Mouse (Mus musculus): ENCODE data around the gene Crip2. TPM values are rescaled to one million over a fixed set of nuclear protein-coding genes. Genes with fewer than 3 reads are reported as not detected.

The Crip2 gene
- polyA plus RNA-seq (2012; rRNA removed): 194 and 207 TPM in 2 replicates

DNA sequence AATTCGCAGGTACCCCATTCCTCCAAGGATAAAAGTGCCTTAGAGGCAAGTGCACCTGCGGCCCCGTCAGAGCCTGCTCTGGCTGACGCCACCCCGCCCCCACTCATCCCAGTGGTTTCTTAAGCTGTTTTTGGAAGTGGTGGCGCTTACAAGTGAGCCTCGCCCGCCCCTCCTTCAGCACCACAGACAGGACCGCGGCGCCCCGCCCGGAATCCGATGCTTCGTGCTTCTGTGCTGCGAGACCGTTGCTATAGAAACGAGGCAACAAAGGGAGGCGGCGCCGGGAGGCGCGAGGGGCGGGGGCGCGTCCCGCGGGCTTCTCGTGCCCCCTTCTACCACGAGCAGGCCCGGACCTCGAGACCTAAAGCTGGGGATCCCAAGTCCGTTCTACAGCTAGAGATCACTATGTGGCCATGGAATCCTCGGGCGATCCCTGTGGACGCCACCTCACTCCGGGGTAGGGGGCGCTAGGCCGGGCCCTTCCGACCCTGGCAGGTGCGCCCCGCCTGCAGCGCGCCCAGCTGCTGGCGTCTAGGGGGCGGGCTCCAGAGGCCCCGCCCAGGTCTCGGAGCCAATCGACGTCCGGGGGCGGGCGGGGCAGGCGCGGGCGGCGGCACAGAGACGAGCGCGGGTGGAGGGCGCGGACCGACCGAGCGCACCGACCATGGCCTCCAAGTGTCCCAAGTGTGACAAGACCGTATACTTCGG is at the start of gene Crip2:
Gene Crip2, plus strand, starts transcription at position 329 of the 708 bp plus-strand sequence.

GRCm38 (mm10) chr12:113097749-113098281 is 42.2 kb upstream of the Crip2 start, which contains the start of gene Mta1:
Gene Mta1 (plus strand): TSS chr12:113098278.

GRCm38 (mm10) chr12:113146112-113147057 is 6.3 kb downstream of the Crip2 start, which contains the start of gene Crip1:
Gene Crip1 (plus strand): TSS chr12:113146316.

GRCm38 (mm10) chr12:113155887-113156539 is 16.0 kb downstream of the Crip2 start, which contains the start of gene Tedc1:
Gene Tedc1 (plus strand): TSS chr12:113156421.

DNA sequence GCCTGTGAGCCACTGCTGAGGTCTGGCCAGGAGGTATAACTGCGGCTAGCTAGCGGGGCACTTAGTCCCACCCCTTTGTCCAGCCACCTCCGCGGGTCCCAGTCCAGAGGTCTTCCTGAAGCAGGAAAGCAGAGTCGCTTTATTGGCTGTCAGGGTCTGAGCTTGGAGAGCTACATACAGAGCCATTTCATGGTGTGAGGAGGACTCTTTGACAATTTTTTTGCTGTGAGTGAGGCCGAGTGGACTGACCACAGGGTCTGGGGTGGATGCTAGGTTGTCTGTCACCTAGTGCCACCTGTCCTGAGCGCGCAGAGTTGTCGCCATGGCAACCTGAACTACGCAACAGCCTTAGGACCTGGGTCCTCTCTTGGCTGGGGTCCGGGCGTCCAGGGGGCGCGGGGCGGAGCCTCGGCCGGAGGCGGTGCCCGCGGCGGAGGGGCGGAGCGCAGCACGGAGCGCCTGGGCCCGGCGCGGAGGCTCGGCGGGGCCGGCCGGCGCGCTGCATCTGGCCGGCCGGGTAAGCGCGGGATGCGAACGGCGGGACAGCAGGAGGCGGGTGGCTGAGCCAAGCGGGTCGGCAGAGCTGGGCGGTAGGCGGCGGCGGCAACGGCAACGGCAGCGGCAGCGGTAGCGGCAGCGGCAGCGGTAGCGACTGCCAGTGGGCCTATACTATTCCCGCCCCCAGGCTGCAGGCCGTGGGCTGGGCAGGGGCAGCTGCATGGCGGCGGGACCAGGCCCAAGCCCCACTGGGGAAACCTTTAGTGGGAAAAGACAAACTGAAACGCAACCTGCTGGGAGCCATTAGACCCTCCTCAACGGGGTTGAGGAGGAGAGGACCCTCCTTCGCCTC is 45.6 kb downstream of the Crip2 start, which contains the start of gene Tmem121:
Gene Tmem121, plus strand, starts transcription at position 489 of the 850 bp plus-strand sequence.

Other genes starting within 250 kb of the Crip2 start
- gene Jag2, start 210.5 kb upstream of the Crip2 start, polyA plus RNA-seq (2012; rRNA removed): 11.8 and 14.3 TPM in 2 replicates
- gene Nudt14, start 198.1 kb upstream of the Crip2 start, polyA plus RNA-seq (2012; rRNA removed): 62.1 and 75.8 TPM in 2 replicates
- 106 and 114 TPM in 2 replicates for gene Btbd6, start 163.8 kb upstream of the Crip2 start, polyA plus RNA-seq (2012; rRNA removed)
- 109 and 158 TPM in 2 replicates for gene Brf1, start 139.5 kb upstream of the Crip2 start, polyA plus RNA-seq (2012; rRNA removed)
- gene Pacs2, start 125.7 kb upstream of the Crip2 start, polyA plus RNA-seq (2012; rRNA removed): 39.5 and 41.1 TPM in 2 replicates
- gene Tex22, start 65.7 kb upstream of the Crip2 start, polyA plus RNA-seq (2012; rRNA removed): 0.16 and 0.33 TPM in 2 replicates
- gene Mta1, start 42.0 kb upstream of the Crip2 start, polyA plus RNA-seq (2012; rRNA removed): 50.8 and 74.8 TPM in 2 replicates
- gene Crip1, start 6.1 kb downstream of the Crip2 start, polyA plus RNA-seq (2012; rRNA removed): 2,942 and 3,172 TPM in 2 replicates
- 21.6 and 32.9 TPM in 2 replicates for gene Tedc1, start 16.2 kb downstream of the Crip2 start, polyA plus RNA-seq (2012; rRNA removed)
- gene Tmem121, start 45.7 kb downstream of the Crip2 start, polyA plus RNA-seq (2012; rRNA removed): 2.1 and 2.7 TPM in 2 replicates

Data from colon, adult 2 months (tissue).